Mouse (Mus musculus): ENCODE results near the gene Psmg4. TPM values are rescaled to one million over a fixed set of nuclear protein-coding genes. Genes with fewer than 3 reads are reported as not detected.

Psmg4 gene
- polyA plus RNA-seq, 1 experiment from 2014 or later, result 117 TPM

DNA sequence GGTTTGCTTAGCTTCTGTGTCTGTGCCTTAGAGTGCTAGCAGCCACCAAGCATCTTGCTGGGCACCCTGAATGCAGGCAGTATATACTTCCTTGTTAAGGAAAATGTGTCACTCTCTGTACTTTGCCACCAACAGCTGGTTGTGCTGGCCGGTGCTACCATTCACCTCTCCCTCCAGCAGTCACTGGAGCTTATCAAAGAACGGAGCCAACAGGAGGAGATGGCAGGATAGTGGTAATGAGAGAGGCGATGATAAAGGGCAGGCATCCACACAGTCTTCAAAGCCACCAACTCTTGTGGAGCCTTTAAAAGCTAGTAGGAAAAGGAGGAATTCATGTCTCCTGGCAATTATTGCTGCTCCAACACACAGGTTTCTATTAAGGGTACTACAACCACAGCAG, 57.0 kb downstream of the Psmg4 start:
- Histone ChIP-seq H3K4me1 (replicated peaks; ENCODE audit: insufficient read depth, low read length) (peaks cover 10% of the 10 kb centered on the region; the same call in 1 of the 2 replicates), H3K36me3 (ENCODE audit: insufficient read depth, low read length) (no peaks in the 10 kb centered on the region), H3K9me3 (replicated peaks; ENCODE audit: low read length) (no peaks in the 10 kb centered on the region), H3K4me2 (ENCODE audit: low read length) (no peak overlapping the region), H3K27ac (no peak overlapping the region), H3K9ac (ENCODE audit: low read depth, low read length) (no peak overlapping the region), H3K4me3 (replicated peaks; ENCODE audit: low read depth, low read length) (no peak overlapping the region), H3K27me3 (ENCODE audit: insufficient read depth, low read length) (no peaks in the 10 kb centered on the region)
- no peak for ATAC-seq (replicated peaks; ENCODE audit: low FRiP score, low read depth)
- no peak for TF ChIP-seq CTCF (IDR thresholded peaks at IDR 0.05; ENCODE audit: low read depth)
- no peak for DNase-seq (ENCODE audit: low spot score)
- 25% methylated on average over 3 of the region's 3 CpGs for WGBS

- Histone ChIP-seq H3K36me3 (ENCODE audit: insufficient read depth, low read length) (no peaks in the 10 kb centered on the region), H3K4me2 (ENCODE audit: low read length) (no peak overlapping the region), H3K27me3 (ENCODE audit: insufficient read depth, low read length) (no peaks in the 10 kb centered on the region), H3K4me1 (replicated peaks; ENCODE audit: insufficient read depth, low read length) (peaks cover 17% of the 10 kb centered on the region), H3K9me3 (replicated peaks; ENCODE audit: low read length) (no peaks in the 10 kb centered on the region), H3K9ac (ENCODE audit: low read depth, low read length) (no peak overlapping the region), H3K27ac (0 out of 2 replicates have a peak overlapping the region, but pooled peaks have one; percentile 36), H3K4me3 (replicated peaks; ENCODE audit: low read depth, low read length) (no peak overlapping the region)
- DNase-seq (ENCODE audit: low spot score) (peak; percentile 78), ATAC-seq (replicated peaks; ENCODE audit: low FRiP score, low read depth) (no peak; the same call in 1 of the 2 replicates)
- 8% methylated on average over 7 of the region's 7 CpGs for WGBS
- no peak for TF ChIP-seq CTCF (IDR thresholded peaks at IDR 0.05; ENCODE audit: low read depth)
These were observed 60.2 kb downstream of the Psmg4 start for GRCm38 (mm10) chr13:34222985-34223384.

- no peak for DNase-seq (ENCODE audit: low spot score)
- no peak for ATAC-seq (replicated peaks; ENCODE audit: low FRiP score, low read depth)
- H3K9me3 ChIP-seq (replicated peaks; ENCODE audit: low read length), result no peaks in the 10 kb centered on the region
- H3K4me2 ChIP-seq (ENCODE audit: low read length), result no peak overlapping the region
- no peak overlapping the region for H3K27ac ChIP-seq
- no peak for TF ChIP-seq CTCF (IDR thresholded peaks at IDR 0.05; ENCODE audit: low read depth)
- no peak overlapping the region for H3K9ac ChIP-seq (ENCODE audit: low read depth, low read length)
- WGBS, result 23% methylated on average over 1 of the region's 1 CpGs
- H3K4me3 ChIP-seq (replicated peaks; ENCODE audit: low read depth, low read length), result no peak overlapping the region
- H3K4me1 ChIP-seq (replicated peaks; ENCODE audit: insufficient read depth, low read length), result peaks cover 17% of the 10 kb centered on the region
- no peaks in the 10 kb centered on the region for H3K36me3 ChIP-seq (ENCODE audit: insufficient read depth, low read length)
- no peaks in the 10 kb centered on the region for H3K27me3 ChIP-seq (ENCODE audit: insufficient read depth, low read length)
These were observed 64.2 kb downstream of the Psmg4 start for GRCm38 (mm10) chr13:34226940-34227339.

Other genes with a start within 250 kb of the Psmg4 start
- 22.5 and 24.1 TPM in 2 replicates for gene Nqo2, start 198.3 kb upstream of the Psmg4 start, polyA plus RNA-seq (2015; fragmentation: Nextera tagmentation; extraction: Ambion mirVana)
- 16.3 and 17.2 TPM in 2 replicates for gene Ripk1, start 160.6 kb upstream of the Psmg4 start, polyA plus RNA-seq (2015; fragmentation: Nextera tagmentation; extraction: Ambion mirVana)
- 78.2 and 85.1 TPM in 2 replicates for gene Serpinb6a, start 160.2 kb upstream of the Psmg4 start, polyA plus RNA-seq (2015; fragmentation: Nextera tagmentation; extraction: Ambion mirVana)
- gene Bphl, start 125.4 kb upstream of the Psmg4 start, polyA plus RNA-seq (2015; fragmentation: Nextera tagmentation; extraction: Ambion mirVana), result 168 and 174 TPM in 2 replicates
- 169 and 170 TPM in 2 replicates for gene Tubb2a, start 85.0 kb upstream of the Psmg4 start, polyA plus RNA-seq (2015; fragmentation: Nextera tagmentation; extraction: Ambion mirVana)
- 24.8 and 28.0 TPM in 2 replicates for gene Tubb2b, start 32.5 kb upstream of the Psmg4 start, polyA plus RNA-seq (2015; fragmentation: Nextera tagmentation; extraction: Ambion mirVana)
- gene Slc22a23, start 182.2 kb downstream of the Psmg4 start, polyA plus RNA-seq (2015; fragmentation: Nextera tagmentation; extraction: Ambion mirVana), result 4.3 TPM in 2 replicates